Mouse (Mus musculus) cerebellum, adult (tissue): ENCODE measurements around the gene Pard6a.
A peak's percentile ranks its signal among the peaks of the same experiment; 100 is the strongest.

Source experiments
- ATAC-seq: cut with Nextera tagmentation; 2 replicates; pipeline ENCODE4 v1.9.2; 2017; ENCODE audit warnings: mild to moderate bottlenecking, moderate library complexity, mixed read lengths; ENCODE audit not compliant: insufficient number of reproducible peaks, low FRiP score, low TSS enrichment

The Pard6a gene

GRCm38 (mm10) chr8:105700966-105701824 lies at the start of gene Pard6a, which contains the start of gene Acd:
Gene Pard6a, plus strand, starts transcription at chr8:105701148.
Gene Acd, minus strand, starts transcription at chr8:105701102.
- ATAC-seq: peak; percentile 43

DNA sequence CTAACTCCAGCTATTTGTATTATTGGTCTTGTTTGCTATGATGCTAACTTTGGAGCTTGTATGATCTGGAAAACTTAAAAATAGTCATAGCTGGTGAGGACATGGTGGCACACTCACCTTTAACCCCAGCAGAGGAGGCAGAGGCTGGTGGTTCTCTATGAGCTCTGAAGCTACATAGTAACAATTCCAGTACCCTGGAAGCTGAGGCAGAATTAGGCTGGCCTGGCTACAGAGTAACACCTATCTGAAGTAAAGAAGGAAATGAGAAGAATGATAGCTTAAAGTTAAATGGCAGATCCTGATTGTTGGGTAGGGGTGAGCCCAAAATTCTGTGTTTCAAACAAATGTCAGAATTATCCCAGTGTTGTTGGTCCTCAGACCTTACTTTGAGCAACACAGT lies 43.3 kb upstream of the Pard6a start:
- no peak for ATAC-seq

DNA sequence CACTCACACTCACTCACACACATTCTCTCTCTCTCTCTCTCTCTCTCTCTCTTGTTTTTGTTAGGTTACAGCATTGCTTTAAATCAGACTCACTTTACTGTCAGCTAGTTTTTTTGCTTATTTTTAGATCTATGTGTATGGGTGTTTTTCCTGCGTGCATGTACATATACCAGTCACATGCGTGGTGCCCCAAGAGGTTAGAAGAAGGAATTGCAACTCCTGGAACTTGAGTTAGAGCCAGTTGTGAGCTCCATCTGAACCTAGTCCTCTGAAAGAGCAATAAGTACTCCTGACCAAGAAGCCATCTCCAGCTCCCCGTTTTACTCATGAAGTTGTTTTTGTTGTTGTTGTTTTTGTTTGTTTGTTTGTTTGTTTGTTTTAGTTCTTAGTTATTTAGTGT lies 39.8 kb upstream of the Pard6a start:
- no peak for ATAC-seq

- no peak for ATAC-seq
Observed at GRCm38 (mm10) chr8:105677891-105678290, 23.1 kb upstream of the Pard6a start.

- no peak for ATAC-seq
Observed at GRCm38 (mm10) chr8:105685325-105685724, 15.6 kb upstream of the Pard6a start.

- ATAC-seq: no peak
Observed at GRCm38 (mm10) chr8:105685796-105686308, 15.1 kb upstream of the Pard6a start, which contains the start of gene Carmil2. Gene Carmil2, plus strand, starts transcription at chr8:105686274.

GRCm38 (mm10) chr8:105686551-105686950 lies 14.4 kb upstream of the Pard6a start:
- no peak for ATAC-seq

DNA sequence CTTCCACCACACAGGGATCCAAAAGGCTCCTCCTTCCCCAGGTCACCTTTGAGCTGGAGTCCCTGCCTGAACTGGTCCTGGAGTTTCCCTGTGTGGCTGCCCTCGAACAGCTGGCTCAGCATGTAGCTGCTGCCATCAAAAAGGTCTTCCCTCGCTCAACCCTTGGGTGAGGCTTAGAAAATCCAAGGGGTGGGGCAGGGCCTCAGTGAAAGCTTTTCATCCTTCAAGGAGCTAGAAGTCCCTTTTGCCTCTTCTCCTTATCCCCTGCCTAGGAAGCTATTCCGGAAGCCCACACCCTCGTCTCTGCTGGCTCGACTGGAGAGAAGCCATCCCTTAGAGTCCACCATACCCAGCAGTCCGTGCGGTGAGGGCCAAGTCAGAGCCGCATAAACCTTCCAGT lies 13.4 kb upstream of the Pard6a start:
- no peak for ATAC-seq

- ATAC-seq: no peak
Observed at GRCm38 (mm10) chr8:105688242-105688752, 12.7 kb upstream of the Pard6a start.

- no peak for ATAC-seq
Observed at GRCm38 (mm10) chr8:105689256-105689982, 11.5 kb upstream of the Pard6a start.

DNA sequence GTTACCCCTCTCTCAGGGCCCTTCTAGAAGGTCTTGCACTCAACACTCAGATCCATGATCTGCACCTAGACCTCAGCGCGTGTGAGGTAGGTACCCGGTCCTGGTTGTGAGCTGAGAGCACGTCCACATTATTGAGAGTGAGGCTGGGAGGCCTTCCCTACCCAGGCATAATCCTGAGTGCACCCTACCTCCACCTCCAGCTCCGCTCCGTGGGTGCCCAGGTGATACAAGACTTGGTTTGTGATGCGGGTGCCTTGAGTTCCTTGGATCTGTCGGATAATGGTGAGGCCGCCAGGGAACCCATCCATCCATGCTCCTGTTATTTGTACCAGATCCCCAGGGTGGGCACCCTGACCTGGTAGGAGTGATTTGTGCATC lies 11.0 kb upstream of the Pard6a start:
- no peak for ATAC-seq

GRCm38 (mm10) chr8:105690978-105691377 lies 10.0 kb upstream of the Pard6a start:
- no peak for ATAC-seq

DNA sequence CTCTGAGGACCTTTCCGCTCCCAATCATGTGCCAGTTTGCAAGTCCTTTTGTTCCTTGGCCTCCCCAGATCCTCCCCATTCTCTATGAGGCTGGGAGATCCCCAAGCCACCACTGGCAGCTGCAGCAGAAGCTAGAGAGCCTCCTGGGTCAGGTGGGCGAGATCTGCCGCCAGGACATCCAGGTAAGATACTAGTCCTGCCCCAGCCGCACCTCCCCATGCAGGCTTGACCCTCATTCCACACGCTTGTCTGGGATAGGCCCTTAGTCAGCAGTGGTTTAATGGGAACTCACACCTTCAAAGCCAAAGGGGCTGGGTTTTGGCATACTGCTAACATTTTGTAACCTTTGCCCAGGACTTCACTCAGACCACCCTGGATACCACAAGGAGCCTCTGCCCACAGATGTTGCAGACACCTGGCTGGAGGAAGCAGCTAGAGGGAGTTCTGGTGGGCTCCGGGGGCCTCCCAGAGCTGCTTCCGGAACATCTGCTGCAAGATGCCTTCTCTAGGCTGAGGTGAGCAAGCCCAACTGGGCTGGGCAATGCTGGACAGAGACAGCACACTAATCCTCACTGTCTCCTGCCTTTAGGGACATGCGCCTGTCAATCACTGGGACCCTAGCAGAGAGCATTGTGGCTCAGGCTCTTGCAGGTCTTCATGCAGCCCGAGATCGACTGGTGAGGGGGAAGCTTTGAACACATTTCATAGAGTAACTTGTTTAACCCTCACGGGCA lies 8.3 kb upstream of the Pard6a start:
- ATAC-seq: no peak

GRCm38 (mm10) chr8:105693648-105694047 lies 7.3 kb upstream of the Pard6a start:
- peak; percentile 47 for ATAC-seq

DNA sequence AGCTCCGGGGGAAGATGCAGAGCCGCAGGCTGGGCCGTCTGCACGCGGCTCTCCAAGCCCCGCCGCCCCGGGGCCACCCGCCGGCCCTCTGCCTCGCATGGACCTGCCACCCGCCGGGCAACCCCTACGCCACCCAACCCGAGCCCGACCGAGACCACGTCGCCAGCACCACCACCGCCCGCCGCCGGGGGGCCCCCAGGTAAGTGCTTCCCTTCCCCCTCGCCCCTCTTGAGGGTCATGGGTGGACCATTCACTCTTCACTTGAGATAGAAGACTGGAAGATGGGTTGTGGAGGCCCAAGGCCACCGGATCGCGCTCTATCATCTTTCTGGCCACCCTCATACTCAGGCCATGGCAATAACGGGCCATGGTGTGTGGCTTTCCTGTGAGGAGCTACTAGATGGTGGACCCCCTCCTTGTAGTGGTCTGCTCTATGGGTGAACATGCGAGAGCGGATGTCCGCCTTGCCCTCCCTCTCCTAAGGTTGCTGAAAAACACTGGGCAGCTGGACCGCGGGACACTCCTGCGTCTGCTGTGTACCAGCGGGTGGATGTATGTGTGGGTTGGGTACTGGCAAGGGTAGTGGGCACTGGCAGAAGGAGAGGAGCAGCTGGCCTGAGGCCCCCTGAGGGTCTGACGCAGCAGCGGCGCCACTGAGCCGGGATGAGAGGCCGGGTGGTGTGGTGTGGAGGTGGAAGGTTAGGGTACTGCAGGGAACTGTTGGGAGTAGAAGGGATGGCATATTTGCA lies 6.7 kb upstream of the Pard6a start:
- peak; percentile 43; the same call in 1 of the 2 replicates for ATAC-seq

GRCm38 (mm10) chr8:105695080-105695780 lies 5.7 kb upstream of the Pard6a start:
- no peak for ATAC-seq

GRCm38 (mm10) chr8:105697196-105697780 lies 3.7 kb upstream of the Pard6a start:
- no peak for ATAC-seq

DNA sequence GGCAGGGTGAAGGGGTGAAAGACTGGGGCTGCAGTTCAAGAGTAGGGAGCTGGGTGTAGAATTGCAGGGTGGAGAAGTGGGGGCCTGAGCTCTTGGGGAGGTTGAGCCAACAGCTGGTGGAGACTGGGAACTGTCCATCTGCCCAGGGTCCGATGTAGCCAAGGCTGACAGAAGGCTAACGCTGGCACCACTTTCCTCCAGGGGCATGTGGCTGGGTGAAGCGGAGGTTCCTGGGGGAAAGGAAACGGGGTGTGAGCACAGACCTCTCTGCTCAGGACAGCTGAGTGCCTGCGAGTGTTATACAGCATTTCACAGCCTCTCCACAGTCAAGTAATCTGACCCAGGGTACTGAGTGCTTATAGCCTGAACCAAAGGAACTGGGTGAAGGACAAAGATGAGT lies 2.2 kb upstream of the Pard6a start:
- ATAC-seq: no peak
